Mouse (Mus musculus) hindbrain, embryonic 16.5 days (tissue): ENCODE results near the gene Gm4969. TPM values are rescaled to one million over a fixed set of nuclear protein-coding genes. Genes with fewer than 3 reads are reported as not detected.
"Not testable (repeated sequence)": the region's sequence is repeated elsewhere in the genome, so short reads cannot be mapped to it uniquely, and the experiment has no call there.

Experiments used
- ATAC-seq: fragments of 200-750 bp; cut with Nextera tagmentation; 2 replicates; pipeline ENCODE4 v1.8.0; 2017; ENCODE audit warnings: moderate TSS enrichment, moderate library complexity
- H3K27ac ChIP-seq: fragments of 300-500 bp; sonication (generic); 2 replicates; pipeline ENCODE4 v1.5.1; 2014; ENCODE audit warnings: low read depth, mild to moderate bottlenecking, control low read depth, low read length, moderate library complexity
- H3K27me3 ChIP-seq: fragments of 300-500 bp; sonication (generic); replicated peaks from 2 replicates; pipeline ENCODE4 v1.6.1; 2014; ENCODE audit warnings: low read length; ENCODE audit not compliant: control insufficient read depth, insufficient read depth
- H3K36me3 ChIP-seq: fragments of 300-500 bp; sonication (generic); 2 replicates; pipeline ENCODE4 v1.6.1; 2014; ENCODE audit warnings: mild to moderate bottlenecking, low read length, moderate library complexity, mixed read lengths; ENCODE audit not compliant: control insufficient read depth, insufficient read depth
- H3K4me1 ChIP-seq: fragments of 300-500 bp; sonication (generic); 2 replicates; pipeline ENCODE4 v1.6.1; 2014; ENCODE audit warnings: low read depth, low read length; ENCODE audit not compliant: control insufficient read depth, insufficient read depth
- H3K4me2 ChIP-seq: fragments of 300-500 bp; sonication (generic); 2 replicates; pipeline ENCODE4 v1.6.1; 2014; ENCODE audit warnings: mild to moderate bottlenecking, low read length, control low read depth, moderate library complexity
- H3K4me3 ChIP-seq: fragments of 300-500 bp; sonication (generic); 2 replicates; pipeline ENCODE4 v1.5.1; 2014; ENCODE audit warnings: mild to moderate bottlenecking, low read length, control low read depth, moderate library complexity
- H3K9ac ChIP-seq: fragments of 300-500 bp; sonication (generic); 2 replicates; pipeline ENCODE4 v1.6.1; 2014; ENCODE audit warnings: low read depth, mild to moderate bottlenecking, control low read depth, low read length, moderate library complexity
- H3K9me3 ChIP-seq: fragments of 300-500 bp; sonication (generic); 2 replicates; pipeline ENCODE4 v1.6.1; 2014; ENCODE audit warnings: mild to moderate bottlenecking, low read length, moderate library complexity; ENCODE audit not compliant: control insufficient read depth
- WGBS: fragments of 180-500 bp; shearing (Covaris S2); extraction: QIAGEN DNeasy Blood & Tissue Kit; methylation state at CpG from one replicate; pipeline ENCODE4 v1.1.7; 2014; 5-methylcytosine and 5-hydroxymethylcytosine counted together
- polyA plus RNA-seq: library from polyadenylated mRNA; unstranded; fragments of >200 nt; fragmentation: Nextera tagmentation; extraction: Ambion mirVana; gene quantifications from 2 replicates; pipeline ENCODE4 v1.2.1, GENCODE M21; 2015

Gm4969 gene
- polyA plus RNA-seq, 1 experiment from 2014 or later: 7.0 TPM

- H3K27ac ChIP-seq: peak within 1 kb of the TSS; percentile 84
- WGBS: 1% methylated on average over 69 of the region's 91 CpGs
Observed at GRCm38 (mm10) chr7:19075723-19076585, 42.2 kb downstream of the Gm4969 start, which contains the start of gene Dmwd. Dmwd (plus strand) TSS chr7:19076227.

GRCm38 (mm10) chr7:19075231-19075630, 42.9 kb downstream of the Gm4969 start:
- ATAC-seq: no peak
- Histone ChIP-seq H3K4me1 (peaks cover 16% of the 10 kb centered on the region), H3K9me3 (no peaks in the 10 kb centered on the region), H3K36me3 (peaks cover 12% of the 10 kb centered on the region; the same call in 1 of the 2 replicates), H3K4me2 (peak overlapping the region; percentile 63), H3K9ac (peak overlapping the region; percentile 100; the same call in 1 of the 2 replicates), H3K27ac (peak overlapping the region; percentile 67), H3K27me3 (no peaks in the 10 kb centered on the region), H3K4me3 (peak overlapping the region; percentile 95)
- 57% methylated on average over 5 of the region's 5 CpGs for WGBS

More at GRCm38 (mm10) chr7:19075723-19076585, 42.2 kb downstream of the Gm4969 start, which contains the start of gene Dmwd:
- Histone ChIP-seq H3K36me3 (peaks cover 18% of the 10 kb centered on the region; the same call in 1 of the 2 replicates), H3K9me3 (no peaks in the 10 kb centered on the region), H3K27me3 (no peaks in the 10 kb centered on the region), H3K9ac (peak within 1 kb of the TSS; percentile 100), H3K4me1 (peaks cover 16% of the 10 kb centered on the region), H3K4me2 (peak within 1 kb of the TSS; percentile 90), H3K4me3 (peak within 1 kb of the TSS; percentile 95)
- ATAC-seq: peak; percentile 98

- Histone ChIP-seq H3K4me1 (peaks cover 16% of the 10 kb centered on the region), H3K4me2 (no peak overlapping the region), H3K27ac (no peak overlapping the region), H3K9ac (no peak overlapping the region), H3K36me3 (peaks cover 7% of the 10 kb centered on the region; the same call in 1 of the 2 replicates), H3K4me3 (no peak overlapping the region), H3K27me3 (no peaks in the 10 kb centered on the region), H3K9me3 (no peaks in the 10 kb centered on the region)
- WGBS: 94% methylated on average over 6 of the region's 6 CpGs
- no peak for ATAC-seq
Observed at GRCm38 (mm10) chr7:19074494-19074893, 43.7 kb downstream of the Gm4969 start.

GRCm38 (mm10) chr7:19073504-19073903, 44.7 kb downstream of the Gm4969 start:
- Histone ChIP-seq H3K36me3 (0 out of 2 replicates have a peak, but pooled peaks cover 6% of the 10 kb centered on the region), H3K27me3 (no peaks in the 10 kb centered on the region), H3K9me3 (no peaks in the 10 kb centered on the region), H3K4me2 (no peak overlapping the region), H3K4me3 (no peak overlapping the region), H3K27ac (no peak overlapping the region), H3K4me1 (peaks cover 16% of the 10 kb centered on the region), H3K9ac (no peak overlapping the region)
- no peak for ATAC-seq
- WGBS: 85% methylated on average over 9 of the region's 9 CpGs

GRCm38 (mm10) chr7:19071024-19071423, 47.1 kb downstream of the Gm4969 start:
- ATAC-seq, H3K4me1 ChIP-seq, H3K4me3 ChIP-seq, H3K27me3 ChIP-seq, H3K9ac ChIP-seq, H3K9me3 ChIP-seq, H3K4me2 ChIP-seq, H3K27ac ChIP-seq, H3K36me3 ChIP-seq: not testable (repeated sequence)
- 63% methylated on average over 3 of the region's 3 CpGs for WGBS

GRCm38 (mm10) chr7:19069500-19069899, 48.7 kb downstream of the Gm4969 start:
- no peaks in the 10 kb centered on the region for H3K36me3 ChIP-seq
- H3K27me3 ChIP-seq: peaks cover 15% of the 10 kb centered on the region
- no peak for ATAC-seq
- H3K9ac ChIP-seq: no peak overlapping the region
- no peak overlapping the region for H3K27ac ChIP-seq
- H3K4me1 ChIP-seq: no peaks in the 10 kb centered on the region
- H3K4me3 ChIP-seq: no peak overlapping the region
- no peak overlapping the region for H3K4me2 ChIP-seq
- no peaks in the 10 kb centered on the region for H3K9me3 ChIP-seq
- 53% methylated on average over 3 of the region's 3 CpGs for WGBS

- no peaks in the 10 kb centered on the region for H3K36me3 ChIP-seq
- no peak for ATAC-seq
- 9% methylated on average over 2 of the region's 2 CpGs for WGBS
- no peak overlapping the region for H3K4me3 ChIP-seq
- H3K4me1 ChIP-seq: no peaks in the 10 kb centered on the region
- H3K4me2 ChIP-seq: no peak overlapping the region
- no peaks in the 10 kb centered on the region for H3K9me3 ChIP-seq
- H3K27ac ChIP-seq: no peak overlapping the region
- H3K9ac ChIP-seq: no peak overlapping the region
- peaks cover 19% of the 10 kb centered on the region for H3K27me3 ChIP-seq
Observed at GRCm38 (mm10) chr7:19068707-19069106, 49.5 kb downstream of the Gm4969 start.

GRCm38 (mm10) chr7:19067935-19068334, 50.2 kb downstream of the Gm4969 start:
- WGBS: 69% methylated on average over 14 of the region's 14 CpGs
- Histone ChIP-seq H3K4me1 (no peaks in the 10 kb centered on the region), H3K27ac (no peak overlapping the region), H3K9me3 (no peaks in the 10 kb centered on the region), H3K4me2 (no peak overlapping the region), H3K9ac (no peak overlapping the region), H3K27me3 (peaks cover 19% of the 10 kb centered on the region), H3K36me3 (no peaks in the 10 kb centered on the region), H3K4me3 (no peak overlapping the region)
- ATAC-seq: no peak

GRCm38 (mm10) chr7:19067063-19067462, 51.1 kb downstream of the Gm4969 start:
- no peak for ATAC-seq
- no peak overlapping the region for H3K4me3 ChIP-seq
- H3K27ac ChIP-seq: no peak overlapping the region
- H3K36me3 ChIP-seq: no peaks in the 10 kb centered on the region
- H3K27me3 ChIP-seq: peaks cover 19% of the 10 kb centered on the region
- no peaks in the 10 kb centered on the region for H3K9me3 ChIP-seq
- H3K9ac ChIP-seq: no peak overlapping the region
- no peak overlapping the region for H3K4me2 ChIP-seq
- no peaks in the 10 kb centered on the region for H3K4me1 ChIP-seq
- WGBS: 48% methylated on average over 14 of the region's 14 CpGs
